Mouse (Mus musculus) heart, postnatal 0 days (tissue): ENCODE data around the gene Insig1.

ENCODE experiments used
- CTCF ChIP-seq: IDR thresholded peaks from 2 replicates; pipeline ENCODE4 v1.5.1; 2016; ENCODE audit warnings: antibody characterized with exemption, control low read depth, low read depth
- EP300 ChIP-seq: IDR thresholded peaks from 2 replicates; pipeline ENCODE4 v1.6.1; 2016; ENCODE audit warnings: antibody characterized with exemption, low read depth

GRCm38 (mm10) chr5:28042021-28042420 is 29.1 kb upstream of the Insig1 start:
- TF ChIP-seq CTCF, result no peak
- no peak for TF ChIP-seq EP300
